Comparison of ENCODE assay signal across 8 mouse cellular contexts in the genomic region with DNA sequence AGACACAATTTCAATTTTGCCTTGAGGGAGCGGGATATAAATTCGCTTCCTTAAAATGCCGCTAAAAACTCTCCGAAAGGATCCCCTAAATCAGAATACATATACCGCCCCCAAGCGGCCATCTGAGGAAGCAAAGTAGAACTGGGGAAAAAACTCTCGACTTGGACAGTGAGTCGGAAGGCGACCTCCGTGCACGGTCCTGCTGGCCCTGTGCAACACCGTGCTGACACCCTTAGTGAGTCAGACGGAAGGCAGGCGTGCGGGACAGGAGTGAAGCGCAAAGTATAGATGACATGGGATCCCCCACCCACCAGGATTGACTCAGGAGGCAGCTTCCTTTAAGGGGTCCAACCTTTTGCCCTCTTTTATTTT. TPM values are rescaled to one million over a fixed set of nuclear protein-coding genes. Genes with fewer than 3 reads are reported as not detected.
DNase-seq lines count a peak whose midpoint lies in the region; ATAC-seq and TF ChIP-seq lines count a peak whose summit lies in the region.

No protein-coding gene starts in this region.

- H3K4me2 ChIP-seq in forebrain, embryonic 13.5 days, result peak overlapping the region; percentile 91
- H3K4me2 ChIP-seq in liver, postnatal 0 days (ENCODE audit: low read depth, low read length), result peak overlapping the region; percentile 79
- H3K4me2 ChIP-seq in neural tube, embryonic 13.5 days, result peak overlapping the region; percentile 82

- peak overlapping the region; percentile 68 for H3K9ac ChIP-seq in forebrain, embryonic 13.5 days
- peak overlapping the region; percentile 35 for H3K9ac ChIP-seq in liver, postnatal 0 days (replicated peaks)
- H3K9ac ChIP-seq in neural tube, embryonic 13.5 days, result peak overlapping the region; percentile 69

- no peaks in the 10 kb centered on the region for H3K27me3 ChIP-seq in C2C12 (ENCODE audit: control insufficient read depth, insufficient read depth, insufficient read length)
- peaks cover 10% of the 10 kb centered on the region for H3K27me3 ChIP-seq in forebrain, embryonic 13.5 days
- H3K27me3 ChIP-seq in liver, postnatal 0 days (ENCODE audit: insufficient read depth, low read length), result peaks cover 14% of the 10 kb centered on the region
- H3K27me3 ChIP-seq in neural tube, embryonic 13.5 days, result peaks cover 29% of the 10 kb centered on the region

- no peak for TF ChIP-seq EP300 in liver, postnatal 0 days (IDR thresholded peaks at IDR 0.05; ENCODE audit: low read depth)

- peak; percentile 93 to 94 for DNase-seq in heart, postnatal 10 days
- DNase-seq in layer of hippocampus, adult 11-12 months (ENCODE audit: low spot score), result peak; percentile 89
- DNase-seq in liver, postnatal 0 days, result peak; percentile 85
- DNase-seq in telencephalon, adult 2 months (ENCODE audit: low read depth, low spot score), result peak; percentile 66

- H3ac ChIP-seq in C2C12 (ENCODE audit: control insufficient read depth, insufficient read length, low read depth), result peak overlapping the region; percentile 47

- no peaks in the 10 kb centered on the region for H3K9me3 ChIP-seq in forebrain, embryonic 13.5 days (replicated peaks)
- no peaks in the 10 kb centered on the region for H3K9me3 ChIP-seq in liver, postnatal 0 days (ENCODE audit: low read length)
- H3K9me3 ChIP-seq in neural tube, embryonic 13.5 days, result no peaks in the 10 kb centered on the region

- H3K36me3 ChIP-seq in C2C12 (ENCODE audit: control insufficient read depth, insufficient read depth), result peaks cover 38% of the 10 kb centered on the region
- H3K36me3 ChIP-seq in forebrain, embryonic 13.5 days (ENCODE audit: poor library complexity, severe bottlenecking), result no peaks in the 10 kb centered on the region
- 0 out of 2 replicates have a peak, but pooled peaks cover 6% of the 10 kb centered on the region for H3K36me3 ChIP-seq in liver, postnatal 0 days (replicated peaks; ENCODE audit: insufficient read depth, low read length)
- no peaks in the 10 kb centered on the region for H3K36me3 ChIP-seq in neural tube, embryonic 13.5 days

- no peak overlapping the region for H3K27ac ChIP-seq in forebrain, embryonic 13.5 days
- peak overlapping the region; percentile 72 for H3K27ac ChIP-seq in liver, postnatal 0 days (ENCODE audit: low read depth)
- no peak overlapping the region for H3K27ac ChIP-seq in neural tube, embryonic 13.5 days (replicated peaks)

- WGBS in forebrain, embryonic 13.5 days, result under 1% methylated on average over 16 of the region's 16 CpGs
- WGBS in liver, postnatal 0 days (ENCODE audit: insufficient replicate concordance), result 1% methylated on average over 16 of the region's 16 CpGs
- under 1% methylated on average over 16 of the region's 16 CpGs for WGBS in neural tube, embryonic 13.5 days

- TF ChIP-seq CTCF in C2C12 (IDR thresholded peaks at IDR 0.05; ENCODE audit: control insufficient read depth, insufficient read depth, insufficient read length), result no peak
- peak; percentile 80 for TF ChIP-seq CTCF in liver, postnatal 0 days (IDR thresholded peaks at IDR 0.05; ENCODE audit: low read depth)

- H3K4me3 ChIP-seq in C2C12 (ENCODE audit: insufficient read depth, poor library complexity, severe bottlenecking), result peak overlapping the region; percentile 31
- peak overlapping the region; percentile 52 for H3K4me3 ChIP-seq in forebrain, embryonic 13.5 days
- H3K4me3 ChIP-seq in liver, postnatal 0 days (ENCODE audit: low read depth, low read length), result peak overlapping the region; percentile 55
- H3K4me3 ChIP-seq in neural tube, embryonic 13.5 days, result peak overlapping the region; percentile 47

- ATAC-seq in cerebellum, adult (ENCODE audit: insufficient number of reproducible peaks, low FRiP score, low TSS enrichment), result peak; percentile 57; the same call in 1 of the 2 replicates
- peak; percentile 83 for ATAC-seq in forebrain, embryonic 13.5 days
- peak; percentile 68 for ATAC-seq in liver, postnatal 0 days
- peak; percentile 90 for ATAC-seq in neural tube, embryonic 13.5 days (ENCODE audit: low read depth)

- H3K79me3 ChIP-seq in C2C12 (ENCODE audit: low read depth), result peaks cover 41% of the 10 kb centered on the region

- peaks cover 25% of the 10 kb centered on the region for H3K4me1 ChIP-seq in forebrain, embryonic 13.5 days
- 0 out of 2 replicates have a peak, but pooled peaks cover 3% of the 10 kb centered on the region for H3K4me1 ChIP-seq in liver, postnatal 0 days (ENCODE audit: insufficient read depth)
- peaks cover 29% of the 10 kb centered on the region for H3K4me1 ChIP-seq in neural tube, embryonic 13.5 days (replicated peaks)

- intact Hi-C loops in heart, postnatal 10 days (cut with DNase I), result loop anchor here (1.0 to 10.0 kb wide), 5 partner anchors 69 to 654 kb away; no protein-coding TSS in a partner anchor

- peaks cover 45% of the 10 kb centered on the region for H3K79me2 ChIP-seq in C2C12 (ENCODE audit: control insufficient read depth, insufficient read depth)

TF ChIP-seq in C2C12, 6 proteins besides CTCF, POLR2A, EP300 and RAD21:
- no peak for TF ChIP-seq FOSL1 (IDR thresholded peaks at IDR 0.05; ENCODE audit: insufficient read depth, low read length, poor library complexity, severe bottlenecking)
- no peak for TF ChIP-seq MAX (IDR thresholded peaks at IDR 0.05)
- TF ChIP-seq MYOD1 (IDR thresholded peaks at IDR 0.05; ENCODE audit: control insufficient read depth, insufficient read length, low read depth), result no peak
- TF ChIP-seq USF1 (IDR thresholded peaks at IDR 0.05; ENCODE audit: low read depth), result no peak
- TF ChIP-seq CEBPB (IDR thresholded peaks at IDR 0.05; ENCODE audit: low read depth), result no peak
- no peak for TF ChIP-seq MYOG (IDR thresholded peaks at IDR 0.05; ENCODE audit: control insufficient read depth, extremely low read depth, insufficient read length)

RNA-seq across cellular contexts. Expression of gene Thbs1, which starts 0.6 kb away (rescaled TPM):
- polyA plus RNA-seq in C2C12 (2012; fragmentation: generic; extraction: Trizol), result 126 TPM
- 5.9 and 9.2 TPM in 2 replicates for polyA plus RNA-seq in forebrain, embryonic 13.5 days (2015; fragmentation: Nextera tagmentation; extraction: Ambion mirVana)
- 10 to 100 TPM; 35.1 to 37.0 TPM for total RNA-seq in heart, postnatal 10 days (2021)
- 22.7 and 29.3 TPM in 2 replicates for polyA plus RNA-seq in liver, postnatal 0 days (2015; fragmentation: Nextera tagmentation; extraction: Ambion mirVana)
- 6.6 and 11.0 TPM in 2 replicates for polyA plus RNA-seq in neural tube, embryonic 13.5 days (2015; fragmentation: Nextera tagmentation; extraction: Ambion mirVana)
